Mouse (Mus musculus) cerebellum, adult 8-10 months (tissue): Measurements from ENCODE around the gene Ckap2l.
A peak's percentile ranks its signal among the peaks of the same experiment; 100 is the strongest.

Source experiments
- DNase-seq: peaks from one replicate; pipeline ENCODE4 v3.0.0; 2022

The Ckap2l gene

DNA sequence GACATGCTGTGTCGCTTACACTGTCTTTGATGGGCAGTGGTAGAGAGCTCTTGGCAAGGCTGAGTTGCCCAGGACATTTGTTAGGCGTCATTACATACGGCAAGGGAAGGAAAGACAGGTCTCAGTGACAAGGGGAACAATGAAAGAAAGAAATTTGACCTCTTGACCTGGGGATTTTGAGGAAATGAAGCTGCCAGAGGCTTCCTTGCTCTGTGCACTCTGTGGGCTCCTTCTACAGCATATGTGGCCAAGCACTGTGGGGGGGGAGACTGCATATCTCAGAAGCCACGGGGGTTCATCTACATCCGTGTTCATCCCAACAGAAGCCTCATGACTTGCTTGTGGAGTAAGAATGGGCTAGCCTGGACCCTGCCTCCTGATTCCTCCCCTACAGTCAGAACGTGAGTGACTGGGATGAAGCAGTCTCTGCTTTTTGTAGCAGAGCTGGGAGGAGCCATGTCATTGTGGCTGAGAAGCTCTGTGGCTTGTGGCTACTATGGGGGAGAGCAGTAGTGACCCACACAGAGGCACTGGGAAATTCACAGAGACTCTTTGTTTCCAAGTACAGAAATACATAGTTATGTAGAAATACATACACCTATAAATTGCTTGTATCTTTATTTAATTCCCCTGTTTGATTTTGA, 35.7 kb downstream of the Ckap2l start:
- DNase-seq = no peak

- no peak for DNase-seq
Observed at GRCm38 (mm10) chr2:129260646-129261045, 36.4 kb downstream of the Ckap2l start.

- DNase-seq = peak; percentile 75
Observed at GRCm38 (mm10) chr2:129258475-129259211, 38.4 kb downstream of the Ckap2l start.

GRCm38 (mm10) chr2:129258056-129258455, 39.0 kb downstream of the Ckap2l start:
- no peak for DNase-seq

DNA sequence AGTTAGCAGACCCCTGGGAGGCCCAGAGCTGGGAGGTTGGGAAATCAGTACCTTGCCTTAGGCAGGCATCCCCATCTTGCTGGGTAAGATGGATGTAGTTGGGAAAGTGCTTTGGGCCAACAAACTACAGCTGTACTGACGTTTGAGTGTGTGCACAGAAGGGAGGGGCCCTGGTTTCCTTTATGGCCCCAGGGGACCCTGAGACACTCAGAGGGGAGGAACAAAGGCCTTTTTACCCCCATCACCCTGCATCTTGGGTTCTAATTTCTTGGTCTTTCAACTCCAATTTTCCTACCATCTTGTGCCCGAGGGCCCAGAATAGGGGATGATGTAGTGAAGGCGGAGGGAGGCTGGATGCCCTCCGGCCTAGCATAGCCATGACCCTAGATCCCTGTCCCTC, 41.0 kb downstream of the Ckap2l start:
- DNase-seq = no peak

DNA sequence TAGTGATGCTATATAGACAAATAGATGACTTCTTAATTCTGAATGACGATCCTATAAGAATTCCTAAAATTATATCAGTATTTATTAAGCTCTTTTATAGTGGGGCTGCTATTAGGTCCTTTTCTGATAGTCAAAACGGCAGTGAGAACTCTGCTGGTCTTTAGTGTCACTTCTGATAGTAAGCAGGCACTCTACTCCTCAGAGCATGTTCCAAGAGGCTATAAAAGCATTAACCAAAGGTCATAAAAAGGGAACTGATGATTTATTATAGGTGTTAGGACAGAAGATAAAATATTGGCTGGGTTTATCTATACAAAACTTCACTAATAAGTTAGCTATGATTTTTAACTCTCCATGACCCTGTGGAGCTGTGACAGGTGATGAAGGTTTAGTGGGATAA, 42.9 kb downstream of the Ckap2l start:
- DNase-seq = no peak

DNA sequence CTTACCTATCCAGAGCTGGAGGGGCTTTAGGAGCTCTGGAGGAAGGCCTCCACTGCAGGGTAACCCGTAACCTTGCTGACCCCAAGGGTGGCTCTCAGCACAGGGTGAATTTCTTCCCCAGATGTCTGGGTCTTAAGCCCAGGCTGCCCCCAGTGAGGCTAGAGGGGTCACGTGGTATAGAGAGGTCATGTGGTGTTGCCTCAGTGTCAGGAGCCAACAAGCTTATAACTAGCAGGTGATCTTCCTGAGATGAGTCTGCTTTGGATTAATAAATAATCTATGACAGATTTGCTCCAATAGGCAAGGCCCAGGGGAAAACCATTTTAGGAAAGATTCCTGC, 43.4 kb downstream of the Ckap2l start:
- DNase-seq = no peak

DNA sequence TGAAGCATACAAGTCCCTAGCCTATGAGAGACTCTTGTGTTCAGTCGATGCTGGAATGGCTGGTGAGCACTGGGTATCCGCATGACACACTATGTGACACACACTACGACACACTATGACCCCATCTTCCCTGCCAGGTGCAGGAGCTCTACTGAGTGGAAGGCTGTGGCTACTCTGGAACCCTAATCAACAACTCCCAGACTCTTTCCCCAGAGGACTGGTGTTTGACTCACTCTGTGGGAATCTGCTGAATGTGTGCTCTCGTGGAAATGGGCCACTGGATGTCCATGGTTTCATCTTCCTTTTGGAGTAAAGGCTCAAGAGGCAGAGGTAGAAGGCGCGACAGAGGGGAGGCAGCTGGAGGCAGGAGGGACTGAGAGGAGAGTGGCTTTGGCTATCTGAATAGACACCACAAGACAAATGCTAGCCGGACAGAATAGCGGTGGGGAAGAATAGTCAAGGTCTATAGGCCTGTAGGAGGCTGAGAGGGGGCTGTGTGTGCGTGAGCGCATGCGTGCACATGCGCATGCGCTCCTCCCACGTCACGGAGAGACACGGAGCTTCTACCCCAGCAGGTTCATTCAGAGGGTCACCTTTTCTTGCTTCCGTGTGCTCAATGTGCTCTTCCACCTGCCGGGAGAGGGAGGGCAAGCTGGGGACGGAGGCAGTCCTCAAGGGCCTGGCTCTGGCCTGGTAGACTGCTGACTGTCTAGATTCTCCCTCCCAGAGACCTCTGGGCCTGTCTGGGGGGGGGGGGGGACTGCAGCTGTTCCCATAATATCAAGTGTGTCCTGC, 44.0 kb downstream of the Ckap2l start:
- DNase-seq = no peak

- no peak for DNase-seq
Observed at GRCm38 (mm10) chr2:129249321-129249720, 47.7 kb downstream of the Ckap2l start.

DNA sequence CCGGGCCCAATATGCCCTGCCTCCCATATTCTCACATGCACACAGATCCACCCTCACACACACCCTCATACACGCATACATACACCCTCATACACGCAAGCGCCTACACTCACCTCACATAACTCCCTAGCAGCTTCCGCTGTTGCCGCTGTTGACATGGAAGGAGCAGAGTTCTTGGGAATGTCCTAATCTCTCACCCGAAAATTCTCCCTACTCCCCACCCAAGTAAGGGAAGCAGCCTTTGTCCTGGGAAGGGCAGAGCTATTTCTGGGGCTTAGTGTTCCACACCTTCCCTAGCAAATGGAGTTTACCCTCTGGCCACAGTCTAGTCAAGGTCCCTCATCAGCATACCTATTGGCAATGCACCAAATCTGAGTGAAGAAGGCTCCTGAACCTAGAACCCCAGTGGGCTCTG, 49.3 kb downstream of the Ckap2l start:
- no peak for DNase-seq

DNA sequence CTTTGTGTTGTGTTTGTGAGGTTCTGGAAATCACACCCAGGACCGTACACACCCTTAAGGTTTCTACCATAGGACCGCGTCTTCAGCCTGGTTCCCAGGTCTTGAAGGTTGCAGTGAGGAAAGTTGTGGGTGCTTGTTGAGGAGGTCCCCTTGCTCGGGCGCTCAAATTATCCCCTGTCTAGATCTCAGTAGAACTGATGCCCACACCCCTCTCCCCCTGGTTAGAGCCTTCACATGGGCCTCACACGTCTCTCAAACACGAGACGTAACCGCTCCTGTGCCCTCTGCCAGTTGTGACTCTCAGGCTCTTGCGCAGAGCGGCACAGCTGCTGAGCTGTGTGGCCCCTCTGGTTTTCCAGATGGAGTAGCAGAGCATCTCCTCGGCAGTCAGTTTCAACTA, 50.1 kb downstream of the Ckap2l start:
- DNase-seq = no peak

GRCm38 (mm10) chr2:129246436-129246835, 50.6 kb downstream of the Ckap2l start:
- no peak for DNase-seq

GRCm38 (mm10) chr2:129245618-129246017, 51.4 kb downstream of the Ckap2l start:
- DNase-seq = no peak

DNA sequence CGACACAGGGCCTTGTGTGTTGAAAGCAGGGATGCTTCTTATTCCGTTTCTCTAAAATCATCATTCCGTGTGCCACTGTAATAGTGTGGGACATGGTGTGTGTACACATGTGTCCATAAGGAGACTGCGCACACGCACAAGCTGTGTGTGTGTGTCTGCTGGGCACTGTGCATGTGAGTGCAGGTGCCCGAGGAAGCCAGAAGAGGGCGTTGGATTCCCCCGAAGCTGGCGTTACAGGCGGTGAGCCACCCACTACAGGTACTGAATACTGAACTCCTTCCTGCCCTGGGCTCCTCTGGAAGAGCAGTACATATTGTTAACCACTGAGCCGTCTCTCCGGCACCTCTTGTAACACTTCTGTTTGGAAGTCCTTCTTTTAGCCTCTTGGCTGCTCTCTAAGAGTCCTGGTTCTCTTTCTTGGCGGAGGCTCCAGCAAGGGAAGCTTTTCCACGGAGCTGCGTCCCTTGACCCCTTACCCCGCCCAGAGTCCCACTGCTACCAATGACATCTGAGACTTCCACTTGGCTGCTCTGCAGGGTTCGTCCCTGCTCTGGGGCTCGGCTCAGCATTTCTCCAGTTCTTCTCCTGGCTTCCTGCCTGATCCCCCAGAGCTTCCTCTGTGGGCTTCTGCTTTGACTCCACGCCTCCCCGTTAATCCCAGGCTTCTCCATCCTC, 52.4 kb downstream of the Ckap2l start:
- no peak for DNase-seq

- DNase-seq = peak; percentile 12
Observed at GRCm38 (mm10) chr2:129243786-129244185, 53.2 kb downstream of the Ckap2l start.

- DNase-seq = no peak
Observed at GRCm38 (mm10) chr2:129243005-129243404, 54.0 kb downstream of the Ckap2l start.

DNA sequence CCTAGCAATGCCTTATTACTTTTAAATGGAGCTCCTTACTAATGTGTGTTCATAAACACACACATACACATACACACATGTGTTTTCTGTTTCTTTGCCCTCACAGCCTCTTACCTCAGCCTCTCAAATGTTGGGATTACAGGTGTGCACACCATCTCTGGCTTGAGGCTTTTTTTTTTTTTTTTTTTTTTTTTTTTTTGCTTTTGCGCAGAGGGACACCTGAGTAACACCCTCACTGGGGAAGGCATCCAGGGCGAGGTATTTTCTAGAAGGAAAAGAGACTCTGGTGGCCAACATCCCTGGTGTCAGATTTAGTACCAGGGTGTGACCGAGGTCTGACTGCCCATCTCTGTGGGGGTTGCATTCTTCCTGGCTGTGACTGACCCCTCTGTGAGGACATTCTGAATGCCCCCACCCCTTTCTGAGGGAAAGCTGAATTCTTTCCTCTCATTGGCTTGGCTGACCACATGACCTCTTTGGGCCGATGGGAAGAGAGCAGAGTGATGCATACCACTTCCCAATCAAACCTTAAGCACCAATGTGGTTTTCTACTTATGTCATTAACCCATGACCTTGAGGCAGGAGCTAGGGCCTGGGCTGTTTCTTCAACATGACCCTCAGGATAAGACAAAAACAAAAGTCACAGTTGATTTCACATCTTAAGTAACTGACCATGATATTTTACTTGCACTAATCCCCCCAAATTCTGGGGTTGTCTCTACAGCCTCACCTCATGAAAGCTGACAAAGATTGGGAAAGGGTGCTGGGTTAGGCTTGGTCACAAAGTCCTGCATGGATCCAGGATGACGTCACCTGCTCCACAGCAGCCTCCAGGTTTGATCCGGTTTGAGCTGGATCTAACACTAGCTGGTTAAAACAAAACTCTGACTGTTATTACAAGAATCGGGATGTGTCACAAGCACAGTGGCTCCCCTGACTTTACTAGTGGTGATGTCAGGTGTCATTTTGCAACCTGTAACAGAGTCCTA, 54.9 kb downstream of the Ckap2l start:
- no peak for DNase-seq

DNA sequence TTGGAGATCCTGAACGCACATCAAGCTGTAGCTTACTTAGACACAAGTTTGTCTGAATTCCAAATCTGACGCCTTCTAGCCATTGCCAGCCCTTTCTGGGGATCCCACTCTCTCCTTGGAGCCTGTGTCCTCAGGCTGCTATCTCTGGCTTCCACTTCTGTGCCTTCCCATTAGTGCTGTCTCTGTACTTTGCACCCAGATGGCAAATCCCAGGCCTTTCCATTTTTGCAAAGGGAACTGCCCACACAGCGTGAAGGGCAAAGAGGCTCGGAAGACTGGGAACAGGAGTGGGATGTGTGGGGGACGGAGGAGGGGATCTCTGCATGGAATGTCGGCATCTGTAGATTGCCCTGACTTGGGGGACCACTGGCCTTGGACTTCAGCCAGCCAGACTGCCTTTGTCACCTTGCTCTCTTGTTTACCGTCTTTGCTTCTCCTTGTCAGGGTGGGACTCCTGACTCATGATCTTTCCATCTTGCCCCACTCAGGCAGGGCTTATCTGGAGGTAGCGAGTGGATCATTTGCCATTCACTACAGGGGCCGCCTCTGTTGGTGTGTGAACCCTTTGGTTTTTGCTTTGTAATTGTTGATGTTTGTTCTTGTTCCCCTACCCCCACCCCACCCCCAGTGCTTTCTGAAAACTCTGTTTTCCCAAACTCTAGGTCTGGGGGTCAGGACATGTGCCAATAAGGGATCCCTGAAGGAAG, 56.1 kb downstream of the Ckap2l start:
- no peak for DNase-seq

DNA sequence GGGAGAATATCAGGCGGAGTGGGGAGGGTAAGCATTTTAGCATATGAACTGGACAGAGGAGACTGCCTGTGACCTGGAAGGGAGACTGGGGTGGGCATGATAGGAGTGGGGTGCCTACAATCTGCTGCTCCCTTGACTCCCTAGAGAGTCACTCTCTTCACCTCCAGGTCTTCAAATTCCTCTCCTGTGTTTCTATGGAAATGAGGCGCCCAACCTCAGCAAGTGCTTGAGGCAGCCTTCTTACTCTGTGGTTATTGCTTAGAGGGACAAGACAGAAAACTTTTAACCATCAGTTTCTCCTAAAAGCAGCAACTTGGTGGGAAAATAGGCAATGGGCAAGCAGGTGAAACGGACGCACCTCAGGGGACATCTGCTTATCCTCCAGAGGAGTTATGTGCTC, 60.5 kb downstream of the Ckap2l start:
- DNase-seq = no peak

GRCm38 (mm10) chr2:129234731-129235130, 62.3 kb downstream of the Ckap2l start:
- DNase-seq = no peak

GRCm38 (mm10) chr2:129233803-129234477, 63.1 kb downstream of the Ckap2l start:
- DNase-seq = no peak
